Mouse (Mus musculus): ENCODE measurements around the gene Car15. TPM values are rescaled to one million over a fixed set of nuclear protein-coding genes. Genes with fewer than 3 reads are reported as not detected.
A peak's percentile ranks its signal among the peaks of the same experiment; 100 is the strongest.

The Car15 gene
- polyA plus RNA-seq, 1 experiment from 2014 or later: 2.4 TPM

GRCm38 (mm10) chr16:17865293-17865692, 27.1 kb upstream of the Car15 start:
- 90% methylated on average over 2 of the region's 2 CpGs for whole genome bisulfite sequencing

DNA sequence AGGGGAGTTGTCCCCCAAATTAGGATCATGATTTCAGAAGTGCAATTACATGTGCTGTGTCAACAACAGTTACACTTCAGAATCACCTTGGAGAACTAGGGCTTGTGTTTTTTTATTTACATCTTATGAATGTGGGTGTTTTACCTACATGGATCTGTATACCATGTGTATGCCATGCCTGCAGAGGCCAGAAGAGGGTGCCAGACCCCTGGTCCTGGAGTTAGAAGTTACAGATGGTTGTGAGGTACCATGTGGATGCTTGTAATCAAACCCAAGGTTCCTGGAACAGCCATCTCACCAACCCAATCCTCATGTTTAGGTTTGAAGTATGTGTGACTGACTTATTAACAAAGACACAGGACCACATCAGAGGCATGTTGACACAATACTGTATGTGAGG, 20.4 kb upstream of the Car15 start:
- H3K36me3 ChIP-seq (ENCODE audit: control insufficient read depth, insufficient read depth, low read length): peaks cover 65% of the 10 kb centered on the region
- DNase-seq (ENCODE audit: low spot score): peak; percentile 14

More at GRCm38 (mm10) chr16:17865293-17865692, 27.1 kb upstream of the Car15 start:
- Histone ChIP-seq H3K4me1 (ENCODE audit: control insufficient read depth, insufficient read depth, low read length) (no peaks in the 10 kb centered on the region), H3K9me3 (ENCODE audit: control insufficient read depth, low read length) (no peaks in the 10 kb centered on the region), H3K4me2 (ENCODE audit: low read depth, low read length) (no peak overlapping the region), H3K9ac (ENCODE audit: low read depth, low read length) (no peak overlapping the region), H3K4me3 (ENCODE audit: low read depth, low read length) (no peak overlapping the region), H3K36me3 (ENCODE audit: control insufficient read depth, insufficient read depth, low read length) (peaks cover 37% of the 10 kb centered on the region), H3K27me3 (replicated peaks; ENCODE audit: control insufficient read depth, insufficient read depth, low read length) (no peaks in the 10 kb centered on the region), H3K27ac (replicated peaks; ENCODE audit: low read depth, low read length) (no peak overlapping the region)
- ATAC-seq (ENCODE audit: low read depth) (no peak), DNase-seq (ENCODE audit: low spot score) (no peak)

DNA sequence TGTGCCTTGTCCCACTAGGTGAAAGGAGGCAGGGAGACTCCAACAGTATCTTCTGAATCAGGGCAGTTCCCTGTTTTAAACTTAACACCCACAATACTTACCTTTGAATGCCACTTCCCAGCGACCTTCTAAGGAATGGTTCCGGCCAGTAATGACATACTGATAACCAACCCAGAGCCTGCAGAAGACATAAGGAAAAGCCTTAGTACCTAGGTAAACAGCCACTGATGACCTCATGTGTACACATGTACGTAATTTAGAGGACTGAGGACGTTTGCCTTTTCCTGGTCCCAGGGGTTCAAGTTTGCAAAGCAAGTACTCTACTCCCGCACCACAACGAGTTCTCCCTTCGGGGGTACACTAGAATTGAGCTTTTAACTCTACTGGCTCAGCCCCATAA, 19.0 kb upstream of the Car15 start:
- no peak for DNase-seq (ENCODE audit: low spot score)
- Histone ChIP-seq H3K4me2 (ENCODE audit: low read depth, low read length) (no peak overlapping the region), H3K4me3 (ENCODE audit: low read depth, low read length) (no peak overlapping the region), H3K36me3 (ENCODE audit: control insufficient read depth, insufficient read depth, low read length) (peaks cover 79% of the 10 kb centered on the region), H3K9ac (ENCODE audit: low read depth, low read length) (no peak overlapping the region), H3K27ac (replicated peaks; ENCODE audit: low read depth, low read length) (no peak overlapping the region), H3K9me3 (ENCODE audit: control insufficient read depth, low read length) (no peaks in the 10 kb centered on the region), H3K27me3 (replicated peaks; ENCODE audit: control insufficient read depth, insufficient read depth, low read length) (no peaks in the 10 kb centered on the region), H3K4me1 (ENCODE audit: control insufficient read depth, insufficient read depth, low read length) (no peaks in the 10 kb centered on the region)
- 90% methylated on average over 7 of the region's 7 CpGs for WGBS
- ATAC-seq (ENCODE audit: low read depth): no peak

More for the DNA sequence above, 20.4 kb upstream of the Car15 start:
- ATAC-seq (ENCODE audit: low read depth): peak; percentile 81
- no peak overlapping the region for H3K27ac ChIP-seq (replicated peaks; ENCODE audit: low read depth, low read length)
- H3K9me3 ChIP-seq (ENCODE audit: control insufficient read depth, low read length): no peaks in the 10 kb centered on the region
- no peaks in the 10 kb centered on the region for H3K4me1 ChIP-seq (ENCODE audit: control insufficient read depth, insufficient read depth, low read length)
- H3K27me3 ChIP-seq (replicated peaks; ENCODE audit: control insufficient read depth, insufficient read depth, low read length): no peaks in the 10 kb centered on the region
- H3K4me2 ChIP-seq (ENCODE audit: low read depth, low read length): no peak overlapping the region
- H3K4me3 ChIP-seq (ENCODE audit: low read depth, low read length): no peak overlapping the region
- no peak overlapping the region for H3K9ac ChIP-seq (ENCODE audit: low read depth, low read length)

GRCm38 (mm10) chr16:17853263-17853662, 15.1 kb upstream of the Car15 start:
- Histone ChIP-seq H3K9ac (ENCODE audit: low read depth, low read length) (no peak overlapping the region), H3K4me3 (ENCODE audit: low read depth, low read length) (no peak overlapping the region), H3K4me2 (ENCODE audit: low read depth, low read length) (no peak overlapping the region), H3K36me3 (ENCODE audit: control insufficient read depth, insufficient read depth, low read length) (peaks cover 94% of the 10 kb centered on the region), H3K4me1 (ENCODE audit: control insufficient read depth, insufficient read depth, low read length) (no peaks in the 10 kb centered on the region), H3K27me3 (replicated peaks; ENCODE audit: control insufficient read depth, insufficient read depth, low read length) (no peaks in the 10 kb centered on the region), H3K9me3 (ENCODE audit: control insufficient read depth, low read length) (no peaks in the 10 kb centered on the region), H3K27ac (replicated peaks; ENCODE audit: low read depth, low read length) (no peak overlapping the region)
- DNase-seq (ENCODE audit: low spot score) (no peak), ATAC-seq (ENCODE audit: low read depth) (no peak)
- 79% methylated on average over 2 of the region's 2 CpGs for WGBS

DNA sequence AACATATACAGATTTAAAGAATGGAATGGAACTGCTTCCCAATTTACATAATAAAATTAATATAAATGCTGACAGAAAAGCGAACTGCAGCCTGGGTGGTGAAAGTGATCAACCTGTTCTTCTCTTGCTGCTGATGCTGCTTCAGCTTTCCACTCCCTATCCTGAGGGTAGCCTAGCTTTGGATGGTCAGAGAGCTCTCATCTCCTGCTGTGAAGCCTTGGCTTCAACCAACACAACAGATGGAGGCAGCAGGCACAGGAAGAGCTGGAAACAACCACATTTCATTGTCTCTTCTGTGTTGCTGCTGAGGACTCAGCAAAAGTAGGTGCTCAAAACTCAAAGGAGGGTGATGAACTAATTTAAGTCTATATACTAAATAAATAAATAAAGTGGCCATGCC, 13.7 kb upstream of the Car15 start:
- WGBS: 87% methylated on average over 1 of the region's 1 CpGs
- H3K27ac ChIP-seq (replicated peaks; ENCODE audit: low read depth, low read length): no peak overlapping the region
- no peaks in the 10 kb centered on the region for H3K9me3 ChIP-seq (ENCODE audit: control insufficient read depth, low read length)
- H3K4me3 ChIP-seq (ENCODE audit: low read depth, low read length): no peak overlapping the region
- H3K4me2 ChIP-seq (ENCODE audit: low read depth, low read length): no peak overlapping the region
- no peaks in the 10 kb centered on the region for H3K4me1 ChIP-seq (ENCODE audit: control insufficient read depth, insufficient read depth, low read length)
- ATAC-seq (ENCODE audit: low read depth): no peak
- no peak for DNase-seq (ENCODE audit: low spot score)
- H3K36me3 ChIP-seq (ENCODE audit: control insufficient read depth, insufficient read depth, low read length): peaks cover 93% of the 10 kb centered on the region
- no peaks in the 10 kb centered on the region for H3K27me3 ChIP-seq (replicated peaks; ENCODE audit: control insufficient read depth, insufficient read depth, low read length)
- H3K9ac ChIP-seq (ENCODE audit: low read depth, low read length): no peak overlapping the region

GRCm38 (mm10) chr16:17851331-17851730, 13.2 kb upstream of the Car15 start:
- H3K36me3 ChIP-seq (ENCODE audit: control insufficient read depth, insufficient read depth, low read length): peaks cover 92% of the 10 kb centered on the region
- DNase-seq (ENCODE audit: low spot score) (no peak), ATAC-seq (ENCODE audit: low read depth) (no peak)
- 94% methylated on average over 5 of the region's 5 CpGs for WGBS
- no peak overlapping the region for H3K9ac ChIP-seq (ENCODE audit: low read depth, low read length)
- H3K4me1 ChIP-seq (ENCODE audit: control insufficient read depth, insufficient read depth, low read length): no peaks in the 10 kb centered on the region
- no peak overlapping the region for H3K27ac ChIP-seq (replicated peaks; ENCODE audit: low read depth, low read length)
- no peak overlapping the region for H3K4me3 ChIP-seq (ENCODE audit: low read depth, low read length)
- H3K27me3 ChIP-seq (replicated peaks; ENCODE audit: control insufficient read depth, insufficient read depth, low read length): no peaks in the 10 kb centered on the region
- no peaks in the 10 kb centered on the region for H3K9me3 ChIP-seq (ENCODE audit: control insufficient read depth, low read length)
- no peak overlapping the region for H3K4me2 ChIP-seq (ENCODE audit: low read depth, low read length)

DNA sequence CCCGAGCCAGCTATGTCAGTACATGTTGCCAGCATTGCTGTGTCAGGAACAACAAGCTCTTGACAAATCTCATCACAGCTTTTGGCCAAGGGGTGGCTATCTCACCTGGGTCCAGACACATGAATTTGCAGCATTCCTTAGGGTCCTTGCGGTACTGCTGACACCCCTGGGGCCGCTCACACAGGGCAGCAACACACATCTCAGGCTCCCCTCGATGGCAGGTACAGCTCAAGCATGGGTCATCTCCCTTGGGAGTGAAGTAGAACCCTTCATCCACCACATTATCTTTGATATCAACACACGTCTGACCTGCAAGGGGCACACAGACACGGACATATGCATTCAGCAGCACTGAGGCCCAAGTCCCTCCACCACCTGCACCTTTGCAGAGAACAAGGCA, 11.3 kb upstream of the Car15 start:
- no peak overlapping the region for H3K4me2 ChIP-seq (ENCODE audit: low read depth, low read length)
- DNase-seq (ENCODE audit: low spot score) (no peak), ATAC-seq (ENCODE audit: low read depth) (no peak)
- H3K4me1 ChIP-seq (ENCODE audit: control insufficient read depth, insufficient read depth, low read length): no peaks in the 10 kb centered on the region
- H3K9me3 ChIP-seq (ENCODE audit: control insufficient read depth, low read length): no peaks in the 10 kb centered on the region
- no peak overlapping the region for H3K27ac ChIP-seq (replicated peaks; ENCODE audit: low read depth, low read length)
- peaks cover 94% of the 10 kb centered on the region for H3K36me3 ChIP-seq (ENCODE audit: control insufficient read depth, insufficient read depth, low read length)
- 79% methylated on average over 6 of the region's 6 CpGs for WGBS
- no peak overlapping the region for H3K9ac ChIP-seq (ENCODE audit: low read depth, low read length)
- no peak overlapping the region for H3K4me3 ChIP-seq (ENCODE audit: low read depth, low read length)
- no peaks in the 10 kb centered on the region for H3K27me3 ChIP-seq (replicated peaks; ENCODE audit: control insufficient read depth, insufficient read depth, low read length)

- Histone ChIP-seq H3K4me3 (ENCODE audit: low read depth, low read length) (no peak overlapping the region), H3K4me1 (ENCODE audit: control insufficient read depth, insufficient read depth, low read length) (no peaks in the 10 kb centered on the region), H3K27me3 (replicated peaks; ENCODE audit: control insufficient read depth, insufficient read depth, low read length) (no peaks in the 10 kb centered on the region), H3K9me3 (ENCODE audit: control insufficient read depth, low read length) (no peaks in the 10 kb centered on the region), H3K4me2 (ENCODE audit: low read depth, low read length) (no peak overlapping the region), H3K36me3 (ENCODE audit: control insufficient read depth, insufficient read depth, low read length) (peaks cover 94% of the 10 kb centered on the region), H3K9ac (ENCODE audit: low read depth, low read length) (no peak overlapping the region), H3K27ac (replicated peaks; ENCODE audit: low read depth, low read length) (no peak overlapping the region)
- WGBS: 32% methylated on average over 1 of the region's 1 CpGs
- DNase-seq (ENCODE audit: low spot score): peak; percentile 78
- no peak for ATAC-seq (ENCODE audit: low read depth)
Observed at GRCm38 (mm10) chr16:17848928-17849327, 10.8 kb upstream of the Car15 start.

DNA sequence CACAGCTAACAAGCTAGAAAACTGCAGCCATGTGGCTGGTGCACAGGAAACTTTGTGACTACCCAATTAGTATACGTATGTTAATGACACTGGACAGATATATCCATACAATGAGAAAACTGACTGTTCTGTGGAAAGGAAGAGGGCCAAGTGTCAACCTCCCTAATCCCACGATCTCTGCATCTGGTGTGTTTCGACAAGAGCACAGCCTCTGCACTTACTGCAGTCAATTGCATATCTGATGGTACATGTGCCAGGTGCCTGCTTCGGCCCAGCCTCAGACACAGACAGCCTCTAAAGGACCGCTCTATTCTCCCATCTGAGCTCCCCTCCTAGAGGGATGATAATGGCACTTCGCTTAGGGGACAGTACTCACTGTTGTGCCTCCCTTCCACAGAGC, 10.3 kb upstream of the Car15 start:
- Histone ChIP-seq H3K36me3 (ENCODE audit: control insufficient read depth, insufficient read depth, low read length) (peaks cover 96% of the 10 kb centered on the region), H3K27me3 (replicated peaks; ENCODE audit: control insufficient read depth, insufficient read depth, low read length) (no peaks in the 10 kb centered on the region), H3K4me1 (ENCODE audit: control insufficient read depth, insufficient read depth, low read length) (no peaks in the 10 kb centered on the region), H3K4me3 (ENCODE audit: low read depth, low read length) (no peak overlapping the region), H3K9me3 (ENCODE audit: control insufficient read depth, low read length) (no peaks in the 10 kb centered on the region), H3K27ac (replicated peaks; ENCODE audit: low read depth, low read length) (no peak overlapping the region), H3K9ac (ENCODE audit: low read depth, low read length) (no peak overlapping the region), H3K4me2 (ENCODE audit: low read depth, low read length) (no peak overlapping the region)
- 94% methylated on average over 6 of the region's 6 CpGs for WGBS
- DNase-seq (ENCODE audit: low spot score) (no peak), ATAC-seq (ENCODE audit: low read depth) (no peak)

All from embryonic facial prominence, embryonic 14.5 days (tissue).